Mouse (Mus musculus): Measurements from ENCODE around the gene BC037034.
A peak's percentile ranks its signal among the peaks of the same experiment; 100 is the strongest.
"Not testable (repeated sequence)": the region's sequence is repeated elsewhere in the genome, so short reads cannot be mapped to it uniquely, and the experiment has no call there.

The BC037034 gene

DNA sequence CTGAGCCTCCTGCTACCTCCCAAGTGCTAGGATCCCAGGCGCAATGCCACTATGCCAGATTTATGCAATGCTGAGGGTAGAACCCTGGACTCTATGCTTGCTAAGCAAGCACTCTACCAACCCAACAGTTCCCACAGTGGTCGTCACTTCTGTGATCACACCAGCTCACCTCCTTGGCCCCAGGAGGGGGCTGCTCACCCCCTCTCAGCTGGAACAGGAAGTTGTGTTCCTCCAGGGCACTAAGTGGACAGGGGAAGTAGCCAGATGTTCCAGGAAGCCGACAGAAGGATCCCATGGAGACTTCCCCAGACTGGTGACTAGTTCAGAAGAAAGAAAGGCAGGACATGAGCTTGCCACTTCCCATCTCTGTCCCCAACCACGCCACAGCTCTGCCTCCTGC is 1.8 kb downstream of the BC037034 start:
- DNase-seq (ENCODE audit: low read depth) = peak; percentile 70

DNA sequence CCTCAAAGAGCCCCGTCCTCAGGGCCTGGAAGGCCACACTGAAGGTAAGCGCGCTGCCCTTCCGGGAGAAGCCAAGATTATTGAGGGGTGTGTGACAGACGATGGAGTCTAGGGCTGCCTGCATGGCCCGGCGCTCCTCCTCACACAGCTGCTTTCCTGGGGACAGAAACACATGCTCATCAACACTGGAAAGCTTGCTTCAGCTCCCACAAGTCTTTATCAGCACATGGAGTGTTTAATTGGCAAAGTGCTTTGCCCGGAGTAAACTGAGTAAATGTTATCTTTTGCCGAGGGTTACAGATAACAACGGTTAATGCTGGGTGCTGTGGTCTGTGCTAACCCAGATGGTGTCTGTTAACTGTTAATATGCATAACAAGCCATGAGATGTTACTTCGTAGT is 3.0 kb downstream of the BC037034 start:
- DNase-seq (ENCODE audit: low read depth) = peak; percentile 46

DNA sequence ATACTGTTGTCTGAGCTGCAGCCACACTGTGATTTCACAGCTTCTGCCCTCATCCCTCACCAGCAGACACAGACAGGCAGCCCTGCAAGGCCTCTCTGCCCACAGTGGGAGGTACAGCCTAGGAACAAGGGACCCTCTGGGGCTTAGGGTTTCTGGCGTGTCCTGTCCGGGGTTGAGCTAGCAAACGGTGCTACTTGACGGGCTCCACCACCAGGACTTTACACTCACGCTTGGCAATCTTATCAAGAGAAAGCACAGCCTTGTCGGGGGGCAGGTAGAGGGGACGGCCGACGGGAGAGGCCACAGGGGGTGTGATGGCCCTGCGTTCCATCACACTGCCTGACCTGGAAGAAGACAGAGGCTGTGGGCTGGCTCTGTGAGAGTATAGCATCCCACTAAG is 3.8 kb downstream of the BC037034 start:
- DNase-seq (ENCODE audit: low read depth) = peak; percentile 23

DNA sequence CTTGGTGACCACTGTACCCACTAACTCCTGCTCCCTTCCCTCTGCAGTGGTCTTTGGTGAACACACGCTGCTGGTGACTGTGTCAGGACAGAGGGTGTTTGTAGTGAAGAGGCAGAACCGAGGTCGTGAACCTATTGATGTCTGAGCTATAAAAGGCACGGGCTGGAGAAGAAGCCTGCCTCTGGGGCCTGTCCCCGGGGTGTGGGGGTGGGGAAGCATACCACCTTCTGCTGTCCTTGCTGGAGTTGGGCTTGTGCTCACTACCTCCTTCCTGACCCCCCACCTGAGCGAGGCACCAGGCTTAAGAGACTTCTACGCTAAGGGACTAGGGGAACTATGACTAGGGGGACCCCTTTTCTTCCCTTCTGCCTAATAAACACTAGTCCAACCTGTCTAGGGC is 4.8 kb downstream of the BC037034 start:
- DNase-seq (ENCODE audit: low read depth) = peak; percentile 25

- peak; percentile 74 for DNase-seq (ENCODE audit: low read depth)
These were observed 5.3 kb downstream of the BC037034 start for GRCm38 (mm10) chr5:138258542-138258941.

- peak; percentile 48 for DNase-seq (ENCODE audit: low read depth)
These were observed 5.8 kb downstream of the BC037034 start for GRCm38 (mm10) chr5:138258078-138258477.

GRCm38 (mm10) chr5:138257585-138257978 is 6.3 kb downstream of the BC037034 start:
- no peak for DNase-seq (ENCODE audit: low read depth)

DNA sequence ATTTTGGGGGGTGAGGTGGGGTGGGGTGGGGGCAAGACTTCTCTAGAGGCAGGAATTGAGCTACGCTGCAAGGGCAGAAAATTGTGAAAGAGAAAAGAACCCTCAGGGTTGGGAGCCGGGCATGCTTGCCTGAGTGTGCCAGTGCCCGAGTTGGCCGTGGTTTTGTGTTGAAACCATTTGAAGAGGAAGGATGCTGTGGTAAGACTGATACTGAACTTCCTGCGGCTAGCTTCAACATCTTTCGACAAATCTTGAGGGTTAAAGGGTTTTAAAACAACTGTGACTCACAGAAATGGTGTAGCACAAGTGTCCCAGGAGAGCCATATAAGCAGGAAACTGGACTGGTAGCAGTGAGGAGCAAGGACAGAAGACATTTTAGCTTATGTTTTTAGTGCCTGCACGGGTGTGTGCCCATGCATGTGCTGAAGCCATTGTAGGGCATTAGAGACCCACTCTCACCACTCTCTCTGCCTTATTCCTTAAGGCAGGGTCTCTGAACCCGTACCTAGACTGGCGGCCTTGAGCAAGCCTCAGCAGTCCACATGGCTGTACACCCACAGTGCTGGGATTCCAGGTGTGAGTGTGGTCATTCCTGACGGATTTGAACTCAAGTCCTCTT is 6.8 kb downstream of the BC037034 start:
- peak; percentile 99 for DNase-seq (ENCODE audit: low read depth)

- no peak for DNase-seq (ENCODE audit: low read depth)
These were observed 7.8 kb downstream of the BC037034 start for GRCm38 (mm10) chr5:138256094-138256467.

GRCm38 (mm10) chr5:138255353-138256093 is 8.3 kb downstream of the BC037034 start, which contains the start of gene Lamtor4:
Gene Lamtor4 (plus strand): TSS chr5:138255482.
- peak; percentile 99 for DNase-seq (ENCODE audit: low read depth)

DNA sequence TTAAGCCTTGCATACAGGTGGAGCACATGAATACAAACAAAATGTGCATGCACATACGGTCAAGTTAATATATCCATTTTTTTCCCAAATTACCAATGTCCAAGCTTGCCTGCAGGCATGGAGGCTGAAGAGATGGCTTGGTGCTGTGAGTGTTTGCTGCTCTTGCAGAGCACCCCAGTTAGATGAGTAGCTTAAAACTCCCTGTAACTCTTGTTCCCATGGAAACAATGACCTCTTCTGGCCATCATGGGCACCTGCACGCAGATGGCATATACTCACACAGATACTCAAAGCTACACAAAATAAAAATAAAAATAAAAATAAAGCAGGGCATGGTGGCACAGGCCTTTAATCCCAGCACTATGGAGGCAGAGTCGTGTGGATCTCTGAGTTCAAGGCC is 10.8 kb downstream of the BC037034 start:
- peak; percentile 69 for DNase-seq (ENCODE audit: low read depth)

- DNase-seq (ENCODE audit: low read depth) = no peak
These were observed 12.7 kb downstream of the BC037034 start for GRCm38 (mm10) chr5:138251144-138251543.

GRCm38 (mm10) chr5:138241511-138241910 is 22.3 kb downstream of the BC037034 start:
- DNase-seq (ENCODE audit: low read depth) = peak; percentile 92

DNA sequence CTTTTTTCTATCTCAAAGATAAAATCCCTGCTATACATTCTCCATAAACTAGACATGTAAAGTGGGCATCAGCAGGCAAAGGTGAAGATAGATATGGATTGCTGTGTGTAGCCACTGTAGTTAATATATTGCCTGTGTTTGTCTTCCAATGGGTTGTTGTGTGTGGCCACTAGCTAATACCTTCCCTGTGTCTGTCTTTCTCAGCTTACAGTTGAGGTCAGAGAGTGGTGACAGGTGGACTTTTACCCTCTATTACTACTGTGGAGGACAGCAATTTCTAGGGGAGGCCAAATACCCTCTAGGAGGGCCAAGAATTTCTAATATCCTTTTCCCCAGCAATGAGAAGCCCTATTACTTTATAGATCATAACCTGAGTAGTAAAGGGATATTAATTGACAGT is 29.6 kb downstream of the BC037034 start:
- no peak for DNase-seq (ENCODE audit: low read depth)

DNA sequence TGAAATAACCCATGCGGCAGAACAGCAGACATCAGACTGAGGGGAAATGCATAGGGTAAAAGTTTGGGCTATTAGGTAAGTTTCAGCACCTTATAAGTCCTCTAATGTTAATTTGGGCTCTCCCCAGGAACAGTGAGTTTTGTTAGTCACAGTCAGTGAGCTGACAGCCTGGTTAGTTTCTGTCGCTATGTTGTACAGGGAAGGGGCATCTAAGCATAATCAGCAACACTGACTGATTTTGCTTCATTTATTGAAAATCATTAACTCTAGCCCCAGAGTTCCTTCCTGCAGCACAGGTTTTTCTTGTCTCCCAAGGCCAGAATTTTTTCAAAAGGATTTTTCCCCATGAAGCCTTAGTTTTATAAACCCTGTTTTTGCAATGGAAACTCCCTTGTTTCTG is 30.1 kb downstream of the BC037034 start:
- no peak for DNase-seq (ENCODE audit: low read depth)

GRCm38 (mm10) chr5:138229511-138229910 is 34.3 kb downstream of the BC037034 start:
- no peak for DNase-seq (ENCODE audit: low read depth)

DNA sequence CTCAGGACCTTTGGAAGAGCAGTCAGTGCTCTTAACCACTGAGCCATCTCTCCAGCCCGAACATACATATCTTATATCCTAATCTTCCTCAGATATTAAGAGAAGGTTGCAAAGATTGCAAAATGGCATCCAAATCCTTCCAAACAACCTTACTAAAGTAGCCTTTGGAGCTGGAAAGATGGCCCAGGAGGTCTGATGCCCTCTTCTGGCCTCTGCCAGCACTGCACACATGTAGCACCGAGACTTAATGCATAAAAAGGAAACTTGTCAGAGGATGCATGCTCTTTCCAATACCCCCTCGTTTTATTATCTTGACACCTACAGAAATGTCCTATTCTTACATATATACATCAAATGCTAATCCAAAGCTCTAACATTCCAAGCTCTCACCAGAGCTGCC is 35.8 kb downstream of the BC037034 start:
- peak; percentile 87 for DNase-seq (ENCODE audit: low read depth)

DNA sequence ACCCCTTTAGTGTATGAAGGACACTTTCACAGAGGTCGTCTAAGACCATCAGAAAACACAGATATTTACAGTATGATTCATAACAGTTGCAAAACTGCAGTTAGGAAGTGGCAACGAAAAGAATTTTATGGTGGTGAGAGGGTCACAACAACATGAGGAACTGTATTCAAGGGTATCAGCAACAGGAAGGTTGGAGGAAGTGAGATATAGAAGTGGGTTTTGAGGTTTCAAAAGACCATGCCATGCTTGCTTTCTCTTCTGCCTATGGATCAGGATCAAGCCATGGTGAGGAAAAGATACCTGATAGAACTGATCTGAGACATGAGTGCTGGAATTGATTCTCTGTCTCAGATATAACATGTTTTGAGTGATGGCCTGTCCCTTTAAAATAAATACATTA is 36.5 kb downstream of the BC037034 start:
- DNase-seq (ENCODE audit: low read depth) = peak; percentile 99

DNA sequence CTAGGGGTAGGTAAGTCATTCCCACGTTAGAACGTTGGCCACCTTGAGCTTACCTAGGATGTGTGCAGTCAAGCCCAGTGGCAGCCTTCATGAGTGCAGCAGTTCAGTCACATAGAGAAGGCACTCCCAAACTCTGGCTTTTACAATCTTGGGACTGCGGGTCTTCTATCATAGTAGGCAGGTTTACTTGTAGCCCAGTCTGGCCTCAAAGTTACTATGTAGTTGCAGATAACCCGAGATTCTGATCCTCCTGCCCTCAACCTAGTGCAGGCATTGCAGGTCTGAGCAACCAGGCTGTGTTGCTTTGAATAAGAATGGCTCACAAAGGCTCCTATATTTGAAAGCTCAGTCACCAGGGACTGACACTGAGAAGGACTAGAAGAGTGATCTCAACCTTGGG is 37.3 kb downstream of the BC037034 start:
- peak; percentile 62 for DNase-seq (ENCODE audit: low read depth)

- peak; percentile 54 for DNase-seq (ENCODE audit: low read depth)
These were observed 38.1 kb downstream of the BC037034 start, which contains the start of gene Nxpe5 for GRCm38 (mm10) chr5:138225700-138226099. Gene Nxpe5 (plus strand): TSS chr5:138225898.

DNA sequence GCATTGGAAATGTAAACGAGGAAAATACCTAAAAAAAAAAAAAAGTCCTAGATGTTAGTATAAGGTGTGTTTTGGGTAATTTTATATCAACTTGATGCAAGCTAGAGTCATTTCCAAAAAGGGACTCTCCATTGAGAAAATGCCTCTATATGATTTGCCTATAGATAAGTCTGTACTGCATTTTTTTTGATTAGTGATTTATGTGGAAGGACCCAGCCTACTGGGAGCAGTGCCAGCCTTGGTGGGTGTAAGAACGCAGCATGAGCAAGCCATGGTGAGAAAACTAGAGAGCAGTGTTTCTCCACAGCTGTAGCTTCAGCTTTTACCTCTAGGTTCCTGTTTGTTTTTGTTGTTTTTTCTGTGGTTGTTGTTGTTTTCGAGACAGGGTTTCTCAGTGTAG is 40.5 kb downstream of the BC037034 start:
- DNase-seq (ENCODE audit: low read depth) = peak; percentile 51

- peak; percentile 91 for DNase-seq (ENCODE audit: low read depth)
These were observed 41.7 kb downstream of the BC037034 start for GRCm38 (mm10) chr5:138222111-138222510.

GRCm38 (mm10) chr5:138219864-138220263 is 44.0 kb downstream of the BC037034 start:
- DNase-seq (ENCODE audit: low read depth) = no peak

DNA sequence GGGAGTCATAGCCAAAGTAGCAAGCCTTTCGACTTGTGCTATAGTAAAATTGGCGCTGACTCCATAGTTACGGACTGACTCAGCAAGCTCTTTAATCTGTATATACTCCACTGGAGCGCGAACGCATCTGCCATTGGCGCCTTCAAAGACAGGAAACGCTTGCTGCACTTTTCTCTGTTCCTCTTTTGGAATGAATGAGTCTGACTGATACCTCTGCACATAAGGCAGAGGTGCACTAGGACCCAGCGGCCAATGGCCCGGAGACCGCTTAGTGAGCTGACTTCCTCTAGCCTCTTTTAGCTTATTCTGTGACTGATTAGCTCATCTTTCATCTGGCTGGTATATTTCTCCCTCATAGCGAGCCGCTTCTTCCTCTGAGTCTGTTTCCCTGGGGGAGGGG is 47.2 kb downstream of the BC037034 start:
- not testable (repeated sequence) for DNase-seq (ENCODE audit: low read depth)

Measured in 416B (cell line).